Mouse (Mus musculus): ENCODE data around the gene Ptf1a.

DNA sequence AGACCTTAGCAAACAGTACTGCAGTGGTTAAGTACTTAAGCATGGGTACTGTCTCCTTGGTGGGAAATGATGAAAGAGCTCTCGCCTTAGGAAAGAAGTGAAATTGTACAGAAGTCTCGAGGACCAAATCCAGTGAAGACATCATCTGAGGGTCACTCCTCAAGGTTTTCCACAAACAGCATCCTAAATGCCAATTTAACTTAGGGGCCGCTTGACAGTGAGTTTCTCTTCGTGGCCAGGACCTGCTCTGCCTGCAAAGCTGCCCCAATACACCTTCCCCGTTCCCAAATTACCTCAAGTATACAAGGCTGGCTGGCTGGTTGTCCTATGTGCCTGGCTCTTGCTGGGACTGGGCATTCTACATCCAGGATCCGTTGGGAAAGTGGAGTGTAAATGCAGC is 29.4 kb upstream of the Ptf1a start:
- no peak for TF ChIP-seq CTCF (IDR thresholded peaks at IDR 0.05; ENCODE audit: low read depth)
- TF ChIP-seq EP300 (IDR thresholded peaks at IDR 0.05; ENCODE audit: low read depth), result no peak
